Mouse (Mus musculus) heart, embryonic 12.5 days (tissue): ENCODE results near the gene Bmi1. TPM values are rescaled to one million over a fixed set of nuclear protein-coding genes. Genes with fewer than 3 reads are reported as not detected.
A peak's percentile ranks its signal among the peaks of the same experiment; 100 is the strongest.

Experiments used
- ATAC-seq: fragments of 200-750 bp; cut with Nextera tagmentation; 2 replicates; pipeline ENCODE4 v1.8.0; 2017; ENCODE audit warnings: moderate TSS enrichment, moderate library complexity; ENCODE audit not compliant: insufficient number of reproducible peaks, low FRiP score
- H3K27ac ChIP-seq: fragments of 300-500 bp; sonication (generic); 2 replicates; pipeline ENCODE4 v1.5.1; 2016; ENCODE audit warnings: mild to moderate bottlenecking, moderate library complexity; ENCODE audit not compliant: poor library complexity, severe bottlenecking
- H3K27me3 ChIP-seq: fragments of 300-500 bp; sonication (generic); replicated peaks from 2 replicates; pipeline ENCODE4 v1.6.1; 2016; ENCODE audit warnings: mild to moderate bottlenecking, moderate library complexity
- H3K36me3 ChIP-seq: fragments of 300-500 bp; sonication (generic); 2 replicates; pipeline ENCODE4 v1.6.1; 2016; ENCODE audit warnings: mild to moderate bottlenecking, moderate library complexity
- H3K4me1 ChIP-seq: fragments of 300-500 bp; sonication (generic); replicated peaks from 2 replicates; pipeline ENCODE4 v1.6.1; 2016; ENCODE audit warnings: mild to moderate bottlenecking
- H3K4me2 ChIP-seq: fragments of 300-500 bp; sonication (generic); 2 replicates; pipeline ENCODE4 v1.6.1; 2016; ENCODE audit warnings: mild to moderate bottlenecking, moderate library complexity
- H3K4me3 ChIP-seq: fragments of 300-500 bp; sonication (generic); 2 replicates; pipeline ENCODE4 v1.5.1; 2016; ENCODE audit warnings: mild to moderate bottlenecking
- H3K9ac ChIP-seq: fragments of 300-500 bp; sonication (generic); 2 replicates; pipeline ENCODE4 v1.6.1; 2016; ENCODE audit warnings: mild to moderate bottlenecking, moderate library complexity
- H3K9me3 ChIP-seq: fragments of 300-500 bp; sonication (generic); replicated peaks from 2 replicates; pipeline ENCODE4 v1.6.1; 2016; ENCODE audit warnings: mild to moderate bottlenecking, moderate library complexity
- WGBS: fragments of 180-500 bp; shearing (Covaris S2); methylation state at CpG from one replicate; pipeline ENCODE4 v1.1.7; 2016; 5-methylcytosine and 5-hydroxymethylcytosine counted together
- polyA plus RNA-seq: library from polyadenylated mRNA; unstranded; fragments of >200 nt; fragmentation: Nextera tagmentation; extraction: Ambion mirVana; gene quantifications from 2 replicates; pipeline ENCODE4 v1.2.1, GENCODE M21; 2016

Bmi1 gene
- polyA plus RNA-seq, 1 experiment from 2014 or later, result 15.6 TPM

GRCm38 (mm10) chr2:18695629-18696150 lies 18.9 kb downstream of the Bmi1 start:
- 6% methylated on average over 7 of the region's 7 CpGs for WGBS
- Histone ChIP-seq H3K4me1 (peaks cover 15% of the 10 kb centered on the region), H3K27me3 (peaks cover 53% of the 10 kb centered on the region), H3K9ac (no peak overlapping the region), H3K27ac (no peak overlapping the region), H3K4me3 (no peak overlapping the region), H3K4me2 (no peak overlapping the region), H3K36me3 (no peaks in the 10 kb centered on the region), H3K9me3 (no peaks in the 10 kb centered on the region)
- ATAC-seq, result no peak

GRCm38 (mm10) chr2:18697591-18698244 lies 20.9 kb downstream of the Bmi1 start:
- Histone ChIP-seq H3K27ac (no peak overlapping the region), H3K27me3 (peaks cover 53% of the 10 kb centered on the region), H3K9ac (no peak overlapping the region), H3K4me1 (peaks cover 15% of the 10 kb centered on the region), H3K4me3 (no peak overlapping the region), H3K4me2 (no peak overlapping the region), H3K36me3 (no peaks in the 10 kb centered on the region), H3K9me3 (no peaks in the 10 kb centered on the region)
- WGBS, result 3% methylated on average over 4 of the region's 4 CpGs
- ATAC-seq, result no peak

- no peaks in the 10 kb centered on the region for H3K36me3 ChIP-seq
- peaks cover 49% of the 10 kb centered on the region for H3K27me3 ChIP-seq
- H3K9me3 ChIP-seq, result no peaks in the 10 kb centered on the region
- H3K9ac ChIP-seq, result no peak overlapping the region
- no peak overlapping the region for H3K27ac ChIP-seq
- no peak for ATAC-seq
- under 1% methylated on average over 56 of the region's 56 CpGs for WGBS
- H3K4me1 ChIP-seq, result peaks cover 15% of the 10 kb centered on the region
- H3K4me2 ChIP-seq, result peak overlapping the region; percentile 64
- H3K4me3 ChIP-seq, result peak overlapping the region; percentile 40
Observed at GRCm38 (mm10) chr2:18698663-18699385, 22.0 kb downstream of the Bmi1 start.

GRCm38 (mm10) chr2:18699401-18699990 lies 22.7 kb downstream of the Bmi1 start:
- Histone ChIP-seq H3K27ac (no peak overlapping the region), H3K4me1 (peaks cover 15% of the 10 kb centered on the region), H3K27me3 (peaks cover 53% of the 10 kb centered on the region), H3K9ac (no peak overlapping the region), H3K4me3 (0 out of 2 replicates have a peak overlapping the region, but pooled peaks have one; percentile 40), H3K9me3 (no peaks in the 10 kb centered on the region), H3K36me3 (no peaks in the 10 kb centered on the region), H3K4me2 (peak overlapping the region; percentile 64; the same call in 1 of the 2 replicates)
- WGBS, result 1% methylated on average over 11 of the region's 11 CpGs
- ATAC-seq, result no peak

GRCm38 (mm10) chr2:18710356-18710755 lies 33.5 kb downstream of the Bmi1 start:
- 61% methylated on average over 3 of the region's 3 CpGs for WGBS
- Histone ChIP-seq H3K36me3 (no peaks in the 10 kb centered on the region), H3K4me2 (no peak overlapping the region), H3K27ac (no peak overlapping the region), H3K9ac (no peak overlapping the region), H3K4me1 (no peaks in the 10 kb centered on the region), H3K4me3 (no peak overlapping the region), H3K9me3 (no peaks in the 10 kb centered on the region), H3K27me3 (peaks cover 9% of the 10 kb centered on the region)
- ATAC-seq, result no peak

GRCm38 (mm10) chr2:18713071-18713470 lies 36.3 kb downstream of the Bmi1 start:
- Histone ChIP-seq H3K4me3 (no peak overlapping the region), H3K36me3 (no peaks in the 10 kb centered on the region), H3K27ac (no peak overlapping the region), H3K9ac (no peak overlapping the region), H3K4me2 (no peak overlapping the region), H3K27me3 (0 out of 2 replicates have a peak, but pooled peaks cover 4% of the 10 kb centered on the region), H3K9me3 (no peaks in the 10 kb centered on the region), H3K4me1 (no peaks in the 10 kb centered on the region)
- ATAC-seq, result no peak
- WGBS, result 59% methylated on average over 2 of the region's 2 CpGs

GRCm38 (mm10) chr2:18714337-18714736 lies 37.5 kb downstream of the Bmi1 start:
- Histone ChIP-seq H3K9me3 (no peaks in the 10 kb centered on the region), H3K4me2 (no peak overlapping the region), H3K4me1 (no peaks in the 10 kb centered on the region), H3K4me3 (no peak overlapping the region), H3K27ac (no peak overlapping the region), H3K9ac (no peak overlapping the region), H3K36me3 (no peaks in the 10 kb centered on the region), H3K27me3 (0 out of 2 replicates have a peak, but pooled peaks cover 4% of the 10 kb centered on the region)
- no peak for ATAC-seq
- WGBS, result 76% methylated on average over 3 of the region's 3 CpGs

GRCm38 (mm10) chr2:18718521-18718920 lies 41.7 kb downstream of the Bmi1 start:
- Histone ChIP-seq H3K4me3 (no peak overlapping the region), H3K9ac (no peak overlapping the region), H3K4me1 (no peaks in the 10 kb centered on the region), H3K27me3 (no peaks in the 10 kb centered on the region), H3K27ac (no peak overlapping the region), H3K4me2 (no peak overlapping the region), H3K9me3 (no peaks in the 10 kb centered on the region), H3K36me3 (no peaks in the 10 kb centered on the region)
- WGBS, result 81% methylated on average over 4 of the region's 4 CpGs
- ATAC-seq, result no peak

- H3K27ac ChIP-seq, result no peak overlapping the region
- H3K4me3 ChIP-seq, result no peak overlapping the region
- H3K4me2 ChIP-seq, result no peak overlapping the region
- no peaks in the 10 kb centered on the region for H3K4me1 ChIP-seq
- no peaks in the 10 kb centered on the region for H3K36me3 ChIP-seq
- no peaks in the 10 kb centered on the region for H3K9me3 ChIP-seq
- no peak overlapping the region for H3K9ac ChIP-seq
- H3K27me3 ChIP-seq, result no peaks in the 10 kb centered on the region; the same call in 1 of the 2 replicates
- 55% methylated on average over 3 of the region's 3 CpGs for WGBS
- no peak for ATAC-seq
Observed at GRCm38 (mm10) chr2:18722208-18722830, 45.5 kb downstream of the Bmi1 start.

- no peak overlapping the region for H3K4me3 ChIP-seq
- 76% methylated on average over 1 of the region's 1 CpGs for WGBS
Observed at GRCm38 (mm10) chr2:18724462-18724861, 47.6 kb downstream of the Bmi1 start.

GRCm38 (mm10) chr2:18725880-18726279 lies 49.1 kb downstream of the Bmi1 start:
- Histone ChIP-seq H3K9ac (no peak overlapping the region), H3K27ac (no peak overlapping the region), H3K9me3 (no peaks in the 10 kb centered on the region), H3K4me2 (no peak overlapping the region), H3K27me3 (no peaks in the 10 kb centered on the region; the same call in 1 of the 2 replicates), H3K4me1 (no peaks in the 10 kb centered on the region), H3K36me3 (no peaks in the 10 kb centered on the region), H3K4me3 (no peak overlapping the region)
- 52% methylated on average over 4 of the region's 4 CpGs for WGBS
- ATAC-seq, result peak; percentile 22; the same call in 1 of the 2 replicates

More at GRCm38 (mm10) chr2:18724462-18724861, 47.6 kb downstream of the Bmi1 start:
- ATAC-seq, result no peak
- H3K27me3 ChIP-seq, result no peaks in the 10 kb centered on the region; the same call in 1 of the 2 replicates
- H3K4me2 ChIP-seq, result no peak overlapping the region
- no peak overlapping the region for H3K27ac ChIP-seq
- H3K4me1 ChIP-seq, result no peaks in the 10 kb centered on the region
- no peak overlapping the region for H3K9ac ChIP-seq
- H3K9me3 ChIP-seq, result no peaks in the 10 kb centered on the region
- no peaks in the 10 kb centered on the region for H3K36me3 ChIP-seq
